Mouse (Mus musculus) limb, embryonic 15.5 days (tissue): Measurements from ENCODE around the gene Wfdc5. TPM values are rescaled to one million over a fixed set of nuclear protein-coding genes. Genes with fewer than 3 reads are reported as not detected.

Experiments used
- ATAC-seq: fragments of 200-750 bp; cut with Nextera tagmentation; 2 replicates; pipeline ENCODE4 v1.8.0; 2017; ENCODE audit warnings: low read depth, moderate TSS enrichment; ENCODE audit not compliant: insufficient number of reproducible peaks, low FRiP score, low TSS enrichment
- H3K27ac ChIP-seq: fragments of 300-500 bp; sonication (generic); 2 replicates; pipeline ENCODE4 v1.5.1; 2015; ENCODE audit warnings: moderate library complexity, mild to moderate bottlenecking, inconsistent platforms
- H3K27me3 ChIP-seq: fragments of 300-500 bp; sonication (generic); 2 replicates; pipeline ENCODE4 v1.6.1; 2015; ENCODE audit warnings: inconsistent platforms
- H3K36me3 ChIP-seq: fragments of 300-500 bp; sonication (generic); 2 replicates; pipeline ENCODE4 v1.6.1; 2015; ENCODE audit warnings: inconsistent platforms
- H3K4me1 ChIP-seq: fragments of 300-500 bp; sonication (generic); 2 replicates; pipeline ENCODE4 v1.6.1; 2015; ENCODE audit warnings: inconsistent platforms
- H3K4me2 ChIP-seq: fragments of 300-500 bp; sonication (generic); 2 replicates; pipeline ENCODE4 v1.6.1; 2015; ENCODE audit warnings: mild to moderate bottlenecking, inconsistent platforms
- H3K4me3 ChIP-seq: fragments of 300-500 bp; sonication (generic); 2 replicates; pipeline ENCODE4 v1.5.1; 2015; ENCODE audit warnings: mild to moderate bottlenecking, inconsistent platforms
- H3K9ac ChIP-seq: fragments of 300-500 bp; sonication (generic); 2 replicates; pipeline ENCODE4 v1.6.1; 2015; ENCODE audit warnings: inconsistent platforms
- H3K9me3 ChIP-seq: fragments of 300-500 bp; sonication (generic); 2 replicates; pipeline ENCODE4 v1.6.1; 2016; ENCODE audit warnings: inconsistent platforms
- WGBS: fragments of 180-500 bp; shearing (Covaris S2); methylation state at CpG from one replicate; pipeline ENCODE4 v1.1.7; 2015; 5-methylcytosine and 5-hydroxymethylcytosine counted together
- polyA plus RNA-seq: library from polyadenylated mRNA; unstranded; fragments of >200 nt; fragmentation: Nextera tagmentation; extraction: Ambion mirVana; gene quantifications from 2 replicates; pipeline ENCODE4 v1.2.1, GENCODE M21; 2015

The Wfdc5 gene
- polyA plus RNA-seq, 1 experiment from 2014 or later: 9.1 TPM

- no peak overlapping the region for H3K9ac ChIP-seq
Observed at GRCm38 (mm10) chr2:164146556-164146955, 36.0 kb downstream of the Wfdc5 start.

GRCm38 (mm10) chr2:164144541-164144940 is 38.0 kb downstream of the Wfdc5 start:
- peaks cover 29% of the 10 kb centered on the region for H3K4me1 ChIP-seq
- WGBS: 77% methylated on average over 10 of the region's 10 CpGs
- no peak overlapping the region for H3K27ac ChIP-seq
- H3K9me3 ChIP-seq: no peaks in the 10 kb centered on the region
- no peak for ATAC-seq
- no peaks in the 10 kb centered on the region for H3K36me3 ChIP-seq
- H3K9ac ChIP-seq: no peak overlapping the region
- no peak overlapping the region for H3K4me2 ChIP-seq
- no peaks in the 10 kb centered on the region for H3K27me3 ChIP-seq
- H3K4me3 ChIP-seq: no peak overlapping the region

More at GRCm38 (mm10) chr2:164146556-164146955, 36.0 kb downstream of the Wfdc5 start:
- no peak overlapping the region for H3K4me2 ChIP-seq
- peaks cover 38% of the 10 kb centered on the region for H3K4me1 ChIP-seq
- no peaks in the 10 kb centered on the region for H3K9me3 ChIP-seq
- no peak for ATAC-seq
- no peak overlapping the region for H3K27ac ChIP-seq
- H3K27me3 ChIP-seq: no peaks in the 10 kb centered on the region
- 91% methylated on average over 12 of the region's 12 CpGs for WGBS
- H3K4me3 ChIP-seq: no peak overlapping the region
- H3K36me3 ChIP-seq: peaks cover under 1% of the 10 kb centered on the region; the same call in 1 of the 2 replicates

- WGBS: 76% methylated on average over 6 of the region's 6 CpGs
- Histone ChIP-seq H3K4me3 (no peak overlapping the region), H3K27ac (no peak overlapping the region), H3K9me3 (no peaks in the 10 kb centered on the region), H3K27me3 (no peaks in the 10 kb centered on the region), H3K36me3 (no peaks in the 10 kb centered on the region), H3K9ac (no peak overlapping the region), H3K4me2 (no peak overlapping the region), H3K4me1 (peaks cover 26% of the 10 kb centered on the region)
- no peak for ATAC-seq
Observed at GRCm38 (mm10) chr2:164144025-164144424, 38.5 kb downstream of the Wfdc5 start.

- H3K4me1 ChIP-seq: peaks cover 37% of the 10 kb centered on the region
- no peak overlapping the region for H3K9ac ChIP-seq
- no peaks in the 10 kb centered on the region for H3K36me3 ChIP-seq
- ATAC-seq: no peak
- 48% methylated on average over 10 of the region's 10 CpGs for WGBS
- no peaks in the 10 kb centered on the region for H3K27me3 ChIP-seq
- H3K27ac ChIP-seq: peak overlapping the region; percentile 85
- no peaks in the 10 kb centered on the region for H3K9me3 ChIP-seq
- H3K4me2 ChIP-seq: no peak overlapping the region
- H3K4me3 ChIP-seq: no peak overlapping the region
Observed at GRCm38 (mm10) chr2:164142021-164142420, 40.5 kb downstream of the Wfdc5 start.

- peaks cover 47% of the 10 kb centered on the region for H3K4me1 ChIP-seq
- H3K27me3 ChIP-seq: no peaks in the 10 kb centered on the region
- H3K9me3 ChIP-seq: no peaks in the 10 kb centered on the region
- H3K4me3 ChIP-seq: no peak overlapping the region
- whole genome bisulfite sequencing: 26% methylated on average over 6 of the region's 6 CpGs
- ATAC-seq: peak; percentile 35; the same call in 1 of the 2 replicates
- no peaks in the 10 kb centered on the region for H3K36me3 ChIP-seq
- H3K27ac ChIP-seq: peak overlapping the region; percentile 87
- no peak overlapping the region for H3K4me2 ChIP-seq
- H3K9ac ChIP-seq: no peak overlapping the region
Observed at GRCm38 (mm10) chr2:164137754-164138153, 44.8 kb downstream of the Wfdc5 start.

- Histone ChIP-seq H3K4me1 (peaks cover 36% of the 10 kb centered on the region), H3K9me3 (no peaks in the 10 kb centered on the region), H3K4me3 (no peak overlapping the region), H3K27ac (peak overlapping the region; percentile 87; the same call in 1 of the 2 replicates), H3K9ac (no peak overlapping the region), H3K36me3 (0 out of 2 replicates have a peak, but pooled peaks cover under 1% of the 10 kb centered on the region), H3K4me2 (no peak overlapping the region), H3K27me3 (no peaks in the 10 kb centered on the region)
- 24% methylated on average over 2 of the region's 2 CpGs for WGBS
- ATAC-seq: no peak; the same call in 1 of the 2 replicates
Observed at GRCm38 (mm10) chr2:164136393-164136792, 46.1 kb downstream of the Wfdc5 start.

- no peak overlapping the region for H3K9ac ChIP-seq
- no peak overlapping the region for H3K4me2 ChIP-seq
- H3K4me1 ChIP-seq: peaks cover 31% of the 10 kb centered on the region
- H3K27me3 ChIP-seq: no peaks in the 10 kb centered on the region
- peaks cover 6% of the 10 kb centered on the region; the same call in 1 of the 2 replicates for H3K36me3 ChIP-seq
- ATAC-seq: no peak
- H3K9me3 ChIP-seq: no peaks in the 10 kb centered on the region
- 70% methylated on average over 1 of the region's 1 CpGs for WGBS
- H3K4me3 ChIP-seq: no peak overlapping the region
- no peak overlapping the region for H3K27ac ChIP-seq
Observed at GRCm38 (mm10) chr2:164135367-164135766, 47.2 kb downstream of the Wfdc5 start.

GRCm38 (mm10) chr2:164134563-164134962 is 48.0 kb downstream of the Wfdc5 start:
- Histone ChIP-seq H3K27ac (no peak overlapping the region; the same call in 1 of the 2 replicates), H3K9me3 (no peaks in the 10 kb centered on the region), H3K4me3 (no peak overlapping the region), H3K4me1 (peaks cover 25% of the 10 kb centered on the region), H3K36me3 (peaks cover 6% of the 10 kb centered on the region; the same call in 1 of the 2 replicates), H3K9ac (no peak overlapping the region), H3K27me3 (no peaks in the 10 kb centered on the region), H3K4me2 (no peak overlapping the region)
- 69% methylated on average over 6 of the region's 6 CpGs for WGBS
- ATAC-seq: no peak

- H3K9me3 ChIP-seq: no peaks in the 10 kb centered on the region
- H3K9ac ChIP-seq: no peak overlapping the region
- H3K27ac ChIP-seq: no peak overlapping the region
- no peak for ATAC-seq
- H3K27me3 ChIP-seq: no peaks in the 10 kb centered on the region
- peaks cover 6% of the 10 kb centered on the region; the same call in 1 of the 2 replicates for H3K36me3 ChIP-seq
- no peak overlapping the region for H3K4me2 ChIP-seq
- 91% methylated on average over 1 of the region's 1 CpGs for WGBS
- no peak overlapping the region for H3K4me3 ChIP-seq
- peaks cover 12% of the 10 kb centered on the region; the same call in 1 of the 2 replicates for H3K4me1 ChIP-seq
Observed at GRCm38 (mm10) chr2:164131586-164131985, 51.0 kb downstream of the Wfdc5 start.

GRCm38 (mm10) chr2:164128576-164129411 is 53.7 kb downstream of the Wfdc5 start:
- Histone ChIP-seq H3K4me2 (no peak overlapping the region), H3K4me1 (peaks cover 12% of the 10 kb centered on the region; the same call in 1 of the 2 replicates), H3K27me3 (no peaks in the 10 kb centered on the region), H3K36me3 (peaks cover 12% of the 10 kb centered on the region), H3K4me3 (no peak overlapping the region), H3K27ac (no peak overlapping the region), H3K9me3 (no peaks in the 10 kb centered on the region), H3K9ac (no peak overlapping the region)
- 67% methylated on average over 12 of the region's 12 CpGs for whole genome bisulfite sequencing
- no peak for ATAC-seq

GRCm38 (mm10) chr2:164127297-164127696 is 55.2 kb downstream of the Wfdc5 start:
- WGBS: 86% methylated on average over 2 of the region's 2 CpGs
- H3K4me3 ChIP-seq: no peak overlapping the region
- H3K9ac ChIP-seq: no peak overlapping the region
- no peaks in the 10 kb centered on the region for H3K27me3 ChIP-seq
- no peak for ATAC-seq
- H3K9me3 ChIP-seq: no peaks in the 10 kb centered on the region
- H3K36me3 ChIP-seq: peaks cover 21% of the 10 kb centered on the region
- peak overlapping the region; percentile 67 for H3K27ac ChIP-seq
- H3K4me1 ChIP-seq: peaks cover 12% of the 10 kb centered on the region; the same call in 1 of the 2 replicates
- H3K4me2 ChIP-seq: no peak overlapping the region

- ATAC-seq: peak; percentile 79; the same call in 1 of the 2 replicates
- Histone ChIP-seq H3K9me3 (no peaks in the 10 kb centered on the region), H3K27ac (peak overlapping the region; percentile 67), H3K27me3 (no peaks in the 10 kb centered on the region), H3K4me2 (no peak overlapping the region), H3K4me3 (no peak overlapping the region), H3K9ac (no peak overlapping the region), H3K36me3 (peaks cover 25% of the 10 kb centered on the region), H3K4me1 (peaks cover 12% of the 10 kb centered on the region; the same call in 1 of the 2 replicates)
- 33% methylated on average over 13 of the region's 13 CpGs for WGBS
Observed at GRCm38 (mm10) chr2:164126533-164126955, 56.0 kb downstream of the Wfdc5 start.
